ENCODE assay signal across 10 mouse cellular contexts in the genomic region with DNA sequence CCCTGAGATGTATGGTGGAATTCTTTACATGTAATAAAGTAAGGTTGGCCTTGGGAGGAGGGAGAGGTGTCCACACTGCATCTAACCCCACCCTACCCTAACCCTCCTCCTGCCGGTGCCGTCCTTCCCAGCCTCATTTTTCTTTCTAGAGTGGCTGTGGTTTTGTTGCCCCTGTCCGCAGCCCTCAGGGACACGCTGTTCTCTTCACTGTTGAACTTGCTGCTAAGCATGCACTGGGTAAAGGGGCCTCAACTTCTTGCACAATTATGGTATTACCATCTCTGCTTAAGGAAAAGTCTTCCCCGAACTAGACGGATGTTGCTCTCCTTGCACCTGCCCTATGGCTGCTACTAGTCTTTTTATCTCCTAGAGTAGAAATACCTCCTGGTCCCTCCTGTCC.
DNase-seq lines count a peak whose midpoint lies in the region; ATAC-seq and TF ChIP-seq lines count a peak whose summit lies in the region.
"Had no signal": no experiment of that assay in that cellular context is flagged by ENCODE, and none has a peak within 500 bp of the region (broad histone marks: within the 10 kb centered on the region; RNA-seq: fewer than 3 reads in every experiment).

No protein-coding gene starts in this region.

- no peak overlapping the region for H3K27ac ChIP-seq in kidney, embryonic 14.5 days (ENCODE audit: low read depth, low read length)
- H3K27ac ChIP-seq in forebrain, embryonic 12.5 days: no peak overlapping the region
- no peak overlapping the region for H3K27ac ChIP-seq in limb, embryonic 13.5 days
- H3K27ac ChIP-seq in midbrain, postnatal 0 days (ENCODE audit: low read depth, low read length): no peak overlapping the region

- ATAC-seq in kidney, embryonic 14.5 days (ENCODE audit: low FRiP score, low TSS enrichment): no peak
- ATAC-seq in forebrain, embryonic 12.5 days (ENCODE audit: low FRiP score): no peak
- ATAC-seq in limb, embryonic 13.5 days (ENCODE audit: low FRiP score, low read depth): no peak
- ATAC-seq in midbrain, postnatal 0 days (ENCODE audit: low FRiP score): no peak

- peaks cover 7% of the 10 kb centered on the region; the same call in 1 of the 2 replicates for H3K4me1 ChIP-seq in kidney, embryonic 14.5 days (ENCODE audit: control insufficient read depth, insufficient read depth, low read length)
- peaks cover 9% of the 10 kb centered on the region for H3K4me1 ChIP-seq in forebrain, embryonic 12.5 days
- peaks cover 9% of the 10 kb centered on the region for H3K4me1 ChIP-seq in limb, embryonic 13.5 days
- no peaks in the 10 kb centered on the region for H3K4me1 ChIP-seq in midbrain, postnatal 0 days (ENCODE audit: insufficient read depth, low read length)

- no peak for TF ChIP-seq CTCF in midbrain, postnatal 0 days (IDR thresholded peaks at IDR 0.05)

- no peaks in the 10 kb centered on the region for H3K36me3 ChIP-seq in kidney, embryonic 14.5 days (ENCODE audit: control insufficient read depth, insufficient read depth, low read length)
- no peaks in the 10 kb centered on the region for H3K36me3 ChIP-seq in forebrain, embryonic 12.5 days (replicated peaks)
- H3K36me3 ChIP-seq in limb, embryonic 13.5 days: no peaks in the 10 kb centered on the region
- no peaks in the 10 kb centered on the region for H3K36me3 ChIP-seq in midbrain, postnatal 0 days (ENCODE audit: insufficient read depth, low read length)

- DNase-seq in kidney, postnatal 36 days: no peak
- no peak for DNase-seq in midbrain, postnatal 0 days (ENCODE audit: low spot score)
- no peak for DNase-seq in urinary bladder, adult 18-20 months (ENCODE audit: low spot score in 2 of 2)
- no peak for DNase-seq in kidney, postnatal 10 days
- DNase-seq in adrenal gland, adult 2 months: no peak
- DNase-seq: right cerebral cortex, postnatal 14 days had no signal

- no peaks in the 10 kb centered on the region for H3K27me3 ChIP-seq in kidney, embryonic 14.5 days (ENCODE audit: control insufficient read depth, insufficient read depth, low read length)
- peaks cover 18% of the 10 kb centered on the region for H3K27me3 ChIP-seq in forebrain, embryonic 12.5 days
- peaks cover 15% of the 10 kb centered on the region for H3K27me3 ChIP-seq in limb, embryonic 13.5 days
- no peaks in the 10 kb centered on the region for H3K27me3 ChIP-seq in midbrain, postnatal 0 days (ENCODE audit: insufficient read depth, low read length)
- H3K27me3 ChIP-seq: Patski had no signal

- H3K4me3 ChIP-seq in kidney, embryonic 14.5 days (ENCODE audit: low read length): no peak overlapping the region
- H3K4me3 ChIP-seq in forebrain, embryonic 12.5 days (replicated peaks): peak overlapping the region; percentile 56; the same call in 1 of the 2 replicates
- peak overlapping the region; percentile 57 for H3K4me3 ChIP-seq in limb, embryonic 13.5 days
- peak overlapping the region; percentile 46; the same call in 1 of the 2 replicates for H3K4me3 ChIP-seq in midbrain, postnatal 0 days (ENCODE audit: low read depth, low read length)

- H3K4me2 ChIP-seq in kidney, embryonic 14.5 days (replicated peaks; ENCODE audit: low read depth, low read length): peak overlapping the region; percentile 84
- H3K4me2 ChIP-seq in forebrain, embryonic 12.5 days: peak overlapping the region; percentile 87
- H3K4me2 ChIP-seq in limb, embryonic 13.5 days (replicated peaks): peak overlapping the region; percentile 81
- peak overlapping the region; percentile 94 for H3K4me2 ChIP-seq in midbrain, postnatal 0 days (ENCODE audit: low read depth, low read length, poor library complexity, severe bottlenecking)

- H3K9ac ChIP-seq in kidney, embryonic 14.5 days (ENCODE audit: low read depth, low read length): no peak overlapping the region
- no peak overlapping the region; the same call in 1 of the 2 replicates for H3K9ac ChIP-seq in forebrain, embryonic 12.5 days
- H3K9ac ChIP-seq in limb, embryonic 13.5 days: no peak overlapping the region
- H3K9ac ChIP-seq in midbrain, postnatal 0 days (replicated peaks; ENCODE audit: low read length, poor library complexity, severe bottlenecking): no peak overlapping the region

- WGBS in kidney, embryonic 14.5 days: 42% methylated on average over 6 of the region's 6 CpGs
- 56% methylated on average over 6 of the region's 6 CpGs for WGBS in forebrain, embryonic 12.5 days
- WGBS in limb, embryonic 13.5 days: 43% methylated on average over 6 of the region's 6 CpGs
- WGBS in midbrain, postnatal 0 days: 53% methylated on average over 6 of the region's 6 CpGs

- no peaks in the 10 kb centered on the region for H3K9me3 ChIP-seq in kidney, embryonic 14.5 days (ENCODE audit: control insufficient read depth, low read length)
- no peaks in the 10 kb centered on the region for H3K9me3 ChIP-seq in forebrain, embryonic 12.5 days
- 0 out of 2 replicates have a peak, but pooled peaks cover 2% of the 10 kb centered on the region for H3K9me3 ChIP-seq in limb, embryonic 13.5 days
- no peaks in the 10 kb centered on the region for H3K9me3 ChIP-seq in midbrain, postnatal 0 days (ENCODE audit: low read length)
